Mouse (Mus musculus) small intestine, adult 2 months (tissue): ENCODE measurements at regions not wholly inside any gene's neighbourhood (a gene's known extent, or its start where the extent isn't known, plus 50 kb on each side); places are given as distances from the start of the nearest gene placed in this dataset.

Source experiments
- H3K27ac ChIP-seq: fragments of 200-500 bp; 2 replicates; pipeline ENCODE4 v1.5.1; 2012; ENCODE audit warnings: low read depth, low read length, control low read depth, inconsistent platforms; ENCODE audit not compliant: insufficient read depth
- H3K27me3 ChIP-seq: fragments of 200-500 bp; 2 replicates; pipeline ENCODE4 v1.6.1; 2012; ENCODE audit warnings: mild to moderate bottlenecking, moderate library complexity, low read length, inconsistent platforms; ENCODE audit not compliant: control insufficient read depth, insufficient read depth
- H3K36me3 ChIP-seq: fragments of 200-500 bp; 2 replicates; pipeline ENCODE4 v1.6.1; 2012; ENCODE audit warnings: mild to moderate bottlenecking, low read length, control low read depth, inconsistent platforms; ENCODE audit not compliant: control insufficient read depth, insufficient read depth
- H3K4me1 ChIP-seq: fragments of 200-500 bp; 2 replicates; pipeline ENCODE4 v1.6.1; 2012; ENCODE audit warnings: low read length, inconsistent platforms, mixed read lengths; ENCODE audit not compliant: control insufficient read depth, insufficient read depth, insufficient read length
- H3K4me3 ChIP-seq: fragments of 200-500 bp; 2 replicates; pipeline ENCODE4 v1.5.1; 2012; ENCODE audit warnings: low read depth, mild to moderate bottlenecking, control low read depth, inconsistent platforms, low read length, moderate library complexity
- CTCF ChIP-seq: fragments of 200-500 bp; IDR thresholded peaks from 2 replicates; pipeline ENCODE4 v1.5.1; 2012; ENCODE audit warnings: low read depth, mild to moderate bottlenecking, control low read depth, inconsistent platforms, low read length, moderate library complexity, mixed read lengths; ENCODE audit not compliant: insufficient replicate concordance, insufficient read length; ENCODE audit errors: extremely low read depth
- POLR2A ChIP-seq: fragments of 200-500 bp; IDR thresholded peaks from 2 replicates; pipeline ENCODE4 v1.6.1; 2012; ENCODE audit warnings: low read depth, mild to moderate bottlenecking, control low read depth, inconsistent platforms, low read length, moderate library complexity
- WGBS: fragments of 180-500 bp; shearing (Covaris S2); methylation state at CpG from one replicate; pipeline ENCODE4 v1.1.7; 2018; 5-methylcytosine and 5-hydroxymethylcytosine counted together

DNA sequence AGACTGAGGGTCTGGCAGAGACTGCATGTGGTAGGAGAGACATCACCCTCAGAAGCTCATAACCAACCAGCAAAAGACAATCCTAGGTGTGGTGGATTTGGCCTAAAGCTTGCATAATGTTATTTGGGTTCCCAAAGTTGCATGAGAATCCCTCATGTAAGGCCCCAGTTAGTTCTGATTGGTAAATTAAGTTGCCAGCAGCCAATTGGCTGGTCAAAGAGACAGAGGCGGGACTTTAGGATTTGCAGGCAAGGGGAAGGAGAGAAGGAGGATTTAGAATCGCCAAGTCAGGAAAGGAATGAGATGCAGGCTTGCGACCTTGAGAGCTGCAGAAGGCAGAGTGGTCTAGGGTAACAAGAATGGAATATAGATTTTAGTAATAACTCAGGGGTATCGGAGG lies 140.1 kb upstream of the Mdm1 start:
- H3K4me1 ChIP-seq, result no peaks in the 10 kb centered on the region
- no peaks in the 10 kb centered on the region for H3K36me3 ChIP-seq
- H3K4me3 ChIP-seq, result no peak overlapping the region
- TF ChIP-seq CTCF (no peak), POLR2A (no peak)
- H3K27ac ChIP-seq, result no peak overlapping the region
- WGBS, result 68% methylated on average over 4 of the region's 4 CpGs
- no peaks in the 10 kb centered on the region for H3K27me3 ChIP-seq

DNA sequence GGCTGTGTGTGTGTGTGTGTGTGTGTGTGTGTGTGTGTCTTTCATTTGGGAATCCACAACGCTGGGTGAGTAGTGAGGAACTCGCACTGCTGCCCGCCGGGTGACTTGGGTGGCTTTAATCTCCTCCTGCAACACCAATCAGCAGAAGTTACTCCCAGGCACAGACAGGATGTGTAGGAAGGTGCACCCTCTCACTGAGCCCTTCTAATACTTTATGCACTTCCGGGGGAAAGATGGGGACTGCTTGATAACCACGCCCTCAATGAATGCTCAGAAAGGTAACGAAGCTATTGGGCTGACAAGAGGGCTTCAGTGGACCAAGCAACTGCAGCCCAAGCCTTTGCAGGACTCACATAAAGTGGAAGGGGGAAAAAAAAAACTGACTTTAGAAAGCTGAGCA lies 139.6 kb upstream of the Mdm1 start:
- no peaks in the 10 kb centered on the region for H3K27me3 ChIP-seq
- 71% methylated on average over 7 of the region's 7 CpGs for WGBS
- no peak overlapping the region for H3K4me3 ChIP-seq
- TF ChIP-seq CTCF (no peak), POLR2A (no peak)
- H3K4me1 ChIP-seq, result no peaks in the 10 kb centered on the region
- no peak overlapping the region for H3K27ac ChIP-seq
- H3K36me3 ChIP-seq, result no peaks in the 10 kb centered on the region

DNA sequence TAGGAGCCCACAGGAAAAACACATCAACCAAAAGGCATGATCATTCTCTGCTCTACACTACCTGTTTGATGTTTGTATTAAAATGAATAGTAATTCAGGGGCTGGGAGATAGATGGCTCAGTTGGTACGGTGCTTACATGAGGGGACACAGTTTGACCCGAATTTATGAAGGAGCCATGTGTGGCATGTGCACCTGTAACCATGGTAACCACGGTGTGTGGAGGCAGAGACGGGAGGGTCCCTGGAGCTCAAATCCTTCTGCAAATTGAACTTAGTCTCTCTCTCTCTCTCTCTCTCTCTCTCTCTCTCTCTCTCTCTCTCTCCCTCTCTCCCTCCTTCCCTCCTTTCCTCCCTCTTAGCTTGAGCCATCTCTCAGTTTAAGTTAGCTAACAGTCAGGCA lies 139.1 kb upstream of the Mdm1 start:
- no peak overlapping the region for H3K27ac ChIP-seq
- no peaks in the 10 kb centered on the region for H3K27me3 ChIP-seq
- TF ChIP-seq CTCF (no peak), POLR2A (no peak)
- no peaks in the 10 kb centered on the region for H3K4me1 ChIP-seq
- 83% methylated on average over 4 of the region's 4 CpGs for WGBS
- H3K36me3 ChIP-seq, result no peaks in the 10 kb centered on the region
- no peak overlapping the region for H3K4me3 ChIP-seq

DNA sequence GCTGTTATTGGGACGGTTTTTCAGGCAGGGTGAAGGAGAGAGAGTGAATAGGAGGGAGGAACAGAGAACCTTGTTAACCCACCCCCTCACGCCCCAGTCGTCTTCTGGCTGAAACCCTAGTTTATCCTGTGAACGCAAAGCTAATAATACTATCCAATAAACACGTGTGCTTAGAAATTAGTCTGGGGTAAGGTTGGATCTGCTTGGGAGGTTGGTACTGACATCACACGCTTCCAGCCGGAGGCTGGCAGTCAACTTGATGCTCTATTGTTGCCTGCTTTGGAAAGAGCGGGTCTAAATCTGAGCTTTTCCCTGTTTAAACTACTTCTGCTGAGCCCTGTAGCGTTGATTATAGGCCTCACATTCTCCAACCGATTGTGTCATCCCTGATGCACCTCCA lies 138.4 kb upstream of the Mdm1 start:
- TF ChIP-seq CTCF, result no peak
- no peak for TF ChIP-seq POLR2A
- no peaks in the 10 kb centered on the region for H3K27me3 ChIP-seq
- H3K27ac ChIP-seq, result no peak overlapping the region
- no peaks in the 10 kb centered on the region for H3K4me1 ChIP-seq
- no peaks in the 10 kb centered on the region for H3K36me3 ChIP-seq
- no peak overlapping the region for H3K4me3 ChIP-seq
- 68% methylated on average over 10 of the region's 10 CpGs for WGBS

DNA sequence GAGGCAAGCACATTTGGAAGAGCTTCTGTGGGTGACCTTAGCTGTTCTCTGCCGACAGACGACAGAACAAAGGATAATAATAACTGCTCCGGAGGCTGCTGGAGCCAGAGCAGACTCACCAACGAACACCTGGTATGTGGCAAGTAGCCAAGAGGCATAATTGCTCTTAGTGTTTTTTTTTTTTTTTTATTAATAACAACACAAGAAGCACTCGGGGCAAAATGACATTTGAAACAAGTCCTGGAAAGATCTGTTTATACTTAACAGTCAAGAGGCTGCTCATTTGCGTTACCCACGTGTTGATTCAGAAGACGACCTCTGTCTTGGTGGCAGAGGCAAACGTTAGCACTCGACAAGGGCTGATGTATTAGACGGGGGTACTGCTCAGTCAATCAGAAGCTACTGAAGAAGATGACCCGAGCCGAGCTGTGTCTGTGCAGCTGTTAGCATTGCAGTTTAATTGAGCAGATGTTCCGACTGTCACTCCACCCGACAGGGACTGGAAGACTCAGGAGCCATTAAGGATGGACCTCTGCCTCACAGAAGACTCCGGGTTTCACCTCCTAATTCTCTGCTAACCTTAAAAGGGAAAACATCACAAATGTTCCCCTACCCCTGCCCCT lies 137.8 kb upstream of the Mdm1 start:
- Histone ChIP-seq H3K27ac (no peak overlapping the region), H3K4me3 (no peak overlapping the region), H3K36me3 (no peaks in the 10 kb centered on the region), H3K27me3 (no peaks in the 10 kb centered on the region), H3K4me1 (no peaks in the 10 kb centered on the region)
- TF ChIP-seq CTCF (no peak), POLR2A (no peak)
- 12% methylated on average over 16 of the region's 16 CpGs for WGBS

DNA sequence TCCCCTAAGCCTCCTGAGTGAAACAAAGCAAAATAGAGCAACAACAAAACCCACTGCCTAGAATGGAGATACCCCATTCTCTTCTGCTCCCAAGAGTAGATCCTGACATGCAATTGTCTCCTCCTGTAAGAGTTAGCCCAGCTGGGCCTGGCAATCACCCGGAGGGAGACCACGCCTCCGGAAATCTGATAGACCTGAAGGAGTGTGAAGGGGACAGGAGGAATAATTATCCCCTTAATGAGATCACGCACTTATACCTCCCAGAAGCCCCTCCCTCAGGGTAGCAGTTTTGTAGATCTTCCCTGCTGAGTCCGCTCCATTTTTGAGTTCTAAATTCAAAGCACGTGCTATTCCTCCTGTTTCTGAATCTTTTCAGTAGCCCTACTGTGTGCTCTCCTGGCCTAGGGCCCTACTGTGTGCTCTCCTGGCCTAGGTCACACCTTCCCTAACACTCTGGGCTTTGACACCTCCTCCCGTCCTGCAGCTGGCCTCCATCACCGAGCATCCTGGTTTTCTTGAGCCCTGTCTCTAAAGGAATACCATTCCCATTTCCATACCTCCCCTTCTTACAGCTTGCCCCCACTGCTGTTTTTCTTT lies 137.2 kb upstream of the Mdm1 start:
- H3K27me3 ChIP-seq, result no peaks in the 10 kb centered on the region
- WGBS, result 64% methylated on average over 8 of the region's 8 CpGs
- H3K36me3 ChIP-seq, result no peaks in the 10 kb centered on the region
- no peak overlapping the region for H3K4me3 ChIP-seq
- TF ChIP-seq CTCF (no peak), POLR2A (no peak)
- H3K27ac ChIP-seq, result no peak overlapping the region
- H3K4me1 ChIP-seq, result no peaks in the 10 kb centered on the region

DNA sequence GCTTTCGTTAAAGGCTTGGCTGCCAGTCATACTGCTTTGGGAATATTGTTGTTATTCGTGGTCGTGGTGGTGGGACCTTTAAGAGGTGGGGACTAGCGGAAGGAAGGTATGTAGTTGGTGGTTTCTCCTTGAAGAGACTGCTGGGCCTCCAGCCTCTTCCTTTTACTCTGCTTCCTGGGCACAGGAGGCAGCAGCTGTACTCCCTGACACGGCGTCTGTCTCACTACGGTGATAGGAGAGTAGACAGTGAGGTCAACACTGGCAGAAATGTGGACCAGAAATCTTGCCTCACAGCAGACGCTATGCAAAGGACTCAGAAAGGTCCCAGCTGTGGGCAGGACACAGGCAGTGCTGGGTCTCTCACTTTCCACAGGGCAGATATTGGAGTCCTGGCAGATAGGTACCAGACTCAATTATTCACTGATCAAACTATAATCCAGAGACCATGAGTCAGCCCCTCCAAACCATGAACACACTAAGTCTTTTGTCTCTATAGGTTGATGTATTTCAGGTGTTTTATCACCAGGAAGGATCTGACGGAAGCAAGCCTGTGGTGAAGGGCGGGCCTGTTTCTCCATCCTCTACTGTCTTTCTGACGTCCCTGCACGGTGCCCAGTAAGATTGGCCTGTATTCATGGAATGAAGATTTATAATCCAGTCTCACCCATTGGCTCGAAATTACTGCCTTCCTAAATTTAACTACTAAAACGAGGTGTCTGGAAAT lies 134.6 kb upstream of the Mdm1 start:
- TF ChIP-seq CTCF (no peak), POLR2A (no peak)
- Histone ChIP-seq H3K4me1 (no peaks in the 10 kb centered on the region), H3K27ac (no peak overlapping the region), H3K36me3 (no peaks in the 10 kb centered on the region), H3K27me3 (no peaks in the 10 kb centered on the region), H3K4me3 (no peak overlapping the region)
- 73% methylated on average over 14 of the region's 14 CpGs for WGBS
